In genomic region chr8:111056158-111056663, GRCm38 (mm10) we compare ENCODE assay signal across 7 mouse cellular contexts. TPM values are rescaled to one million over a fixed set of nuclear protein-coding genes. Genes with fewer than 3 reads are reported as not detected.
A peak's percentile ranks its signal among the peaks of the same experiment; 100 is the strongest.
DNase-seq lines count a peak whose midpoint lies in the region; ATAC-seq lines count a peak whose summit lies in the region.

Gene Exosc6, plus strand, starts transcription at chr8:111056339.

- ATAC-seq in intestine, embryonic 15.5 days = peak; percentile 94

- DNase-seq in adrenal gland, adult (ENCODE audit: inconsistent age in 2 of 2, low spot score in 1 of 2) = peak; percentile 93 to 97
- peak; percentile 97 for DNase-seq in embryo, embryonic 10.5 days (ENCODE audit: low spot score)
- peak; percentile 87 for DNase-seq in gastrocnemius, postnatal 25 days
- peak; percentile 95 for DNase-seq in left cerebral cortex, postnatal 25 days (ENCODE audit: low spot score in 2 of 2)
- DNase-seq in midbrain, embryonic 10.5 days (ENCODE audit: low spot score) = peak; percentile 90
- peak; percentile 93 for DNase-seq in right cerebral cortex, postnatal 4 days

- H3K36me3 ChIP-seq in intestine, embryonic 15.5 days = peaks cover 39% of the 10 kb centered on the region
- peaks cover 68% of the 10 kb centered on the region for H3K36me3 ChIP-seq in midbrain, embryonic 10.5 days

- H3K27me3 ChIP-seq in intestine, embryonic 15.5 days (replicated peaks) = no peaks in the 10 kb centered on the region
- no peaks in the 10 kb centered on the region for H3K27me3 ChIP-seq in midbrain, embryonic 10.5 days (ENCODE audit: low read depth, poor library complexity, severe bottlenecking)

- under 1% methylated on average over 68 of the region's 68 CpGs for WGBS in intestine, embryonic 15.5 days
- under 1% methylated on average over 68 of the region's 68 CpGs for WGBS in midbrain, embryonic 10.5 days

- peaks cover 30% of the 10 kb centered on the region for H3K4me1 ChIP-seq in intestine, embryonic 15.5 days (replicated peaks)
- peaks cover 24% of the 10 kb centered on the region for H3K4me1 ChIP-seq in midbrain, embryonic 10.5 days

- intact Hi-C loops in left cerebral cortex, postnatal 25 days (cut with DNase I) = loop anchor here (1.0 kb wide), 1 partner anchor 34 kb away; no protein-coding TSS in a partner anchor

- H3K27ac ChIP-seq in intestine, embryonic 15.5 days = peak within 1 kb of the TSS; percentile 89
- H3K27ac ChIP-seq in midbrain, embryonic 10.5 days (replicated peaks) = peak within 1 kb of the TSS; percentile 94

- H3K9ac ChIP-seq in intestine, embryonic 15.5 days = peak within 1 kb of the TSS; percentile 92

- H3K9me3 ChIP-seq in intestine, embryonic 15.5 days = no peaks in the 10 kb centered on the region
- 0 out of 2 replicates have a peak, but pooled peaks cover 2% of the 10 kb centered on the region for H3K9me3 ChIP-seq in midbrain, embryonic 10.5 days (replicated peaks)

- H3K4me2 ChIP-seq in intestine, embryonic 15.5 days (replicated peaks) = peak within 1 kb of the TSS; percentile 84

- H3K4me3 ChIP-seq in intestine, embryonic 15.5 days (replicated peaks) = peak within 1 kb of the TSS; percentile 97
- H3K4me3 ChIP-seq in midbrain, embryonic 10.5 days = peak within 1 kb of the TSS; percentile 99

RNA-seq across cellular contexts. Expression of gene Exosc6, which starts in this region (rescaled TPM):
- not detected for total RNA-seq in gastrocnemius, postnatal 25 days (2021)
- polyA plus RNA-seq in intestine, embryonic 15.5 days (2015; fragmentation: Nextera tagmentation; extraction: Ambion mirVana) = 23.0 and 24.3 TPM in 2 replicates
- not detected for total RNA-seq in left cerebral cortex, postnatal 25 days (2021)
- polyA plus RNA-seq in midbrain, embryonic 10.5 days (2016; fragmentation: Nextera tagmentation; extraction: Ambion mirVana) = 6.1 and 14.4 TPM in 2 replicates

Comparison
In these comparisons a context has a peak if more than half of its experiments do, and no peak if none do; other contexts are left out.
1. Peak in every context shown above with its lines: DNase-seq, ATAC-seq, H3K4me3 ChIP-seq and H3K27ac ChIP-seq.
2. Peak in DNase-seq in gastrocnemius, postnatal 25 days; RNA of the gene not detected or under 1 TPM.
3. Peak in DNase-seq in left cerebral cortex, postnatal 25 days; RNA of the gene not detected or under 1 TPM.